In genomic region chr6:115678012-115678411, GRCm38 (mm10) we compare ENCODE assay signal across 23 mouse cellular contexts.
"Had no signal": no experiment of that assay in that cellular context is flagged by ENCODE, and none has a peak within 500 bp of the region (broad histone marks: within the 10 kb centered on the region; RNA-seq: fewer than 3 reads in every experiment).

No protein-coding gene starts in this region.

- H3K9ac ChIP-seq: heart, embryonic 13.5 days; heart, embryonic 15.5 days; hindbrain, embryonic 13.5 days; hindbrain, embryonic 15.5 days; kidney, embryonic 15.5 days; limb, embryonic 13.5 days; limb, embryonic 15.5 days had no signal

- H3K4me3 ChIP-seq: hindbrain, embryonic 13.5 days had no signal

- DNase-seq: gastrocnemius, postnatal 14 days; heart, adult 18-20 months; heart, postnatal 14 days; heart, postnatal 36 days; kidney, adult 2 months; kidney, adult 9 months; kidney, postnatal 14 days; kidney, postnatal 36 days; layer of hippocampus, adult 9-11 months; layer of hippocampus, postnatal 36 days; left cerebral cortex, postnatal 4 days had no signal

- H3K36me3 ChIP-seq: heart, embryonic 10.5 days; heart, embryonic 13.5 days; heart, embryonic 15.5 days; hindbrain, embryonic 13.5 days; hindbrain, embryonic 15.5 days; limb, embryonic 13.5 days; limb, embryonic 15.5 days had no signal

- ATAC-seq: hindbrain, postnatal 0 days; intestine, embryonic 16.5 days had no signal

- H3K9me3 ChIP-seq: heart, embryonic 10.5 days; heart, embryonic 13.5 days; heart, embryonic 15.5 days; hindbrain, embryonic 13.5 days; hindbrain, embryonic 15.5 days; kidney, embryonic 15.5 days; limb, embryonic 13.5 days; limb, embryonic 15.5 days had no signal

- H3K27ac ChIP-seq: hindbrain, embryonic 13.5 days; kidney, embryonic 15.5 days; kidney, postnatal 0 days; limb, embryonic 15.5 days; liver, embryonic 14.5 days had no signal

- H3K27me3 ChIP-seq: heart, embryonic 13.5 days; heart, embryonic 15.5 days; hindbrain, embryonic 13.5 days; hindbrain, embryonic 15.5 days; kidney, embryonic 15.5 days; limb, embryonic 13.5 days; limb, embryonic 15.5 days had no signal
